12 mouse cellular contexts compared by ENCODE assay signal in the genomic region with DNA sequence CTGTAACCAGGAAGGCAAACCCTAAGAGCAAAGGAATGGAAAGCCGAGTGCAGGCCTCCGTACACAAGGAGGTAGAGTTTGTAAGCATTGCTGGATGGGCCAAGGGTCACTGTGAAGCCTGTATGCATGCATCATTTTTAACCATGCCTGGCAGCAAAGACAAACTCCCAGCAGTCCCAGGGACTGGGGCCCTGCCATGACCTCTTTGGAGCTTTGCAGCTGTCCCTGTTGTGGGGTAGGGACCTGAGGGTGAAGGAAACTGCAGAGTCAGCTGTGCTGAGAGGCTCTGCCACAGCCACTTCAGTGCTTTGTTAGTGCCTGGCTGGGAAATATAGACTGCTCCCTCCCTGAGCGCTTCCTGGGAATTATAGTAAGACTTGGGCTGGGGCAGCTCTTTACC. TPM values are rescaled to one million over a fixed set of nuclear protein-coding genes. Genes with fewer than 3 reads are reported as not detected.
DNase-seq lines count a peak whose midpoint lies in the region; ATAC-seq and TF ChIP-seq lines count a peak whose summit lies in the region.
"Had no signal": no experiment of that assay in that cellular context is flagged by ENCODE, and none has a peak within 500 bp of the region (broad histone marks: within the 10 kb centered on the region; RNA-seq: fewer than 3 reads in every experiment).

No protein-coding gene starts in this region.

- no peaks in the 10 kb centered on the region for H3K36me3 ChIP-seq in kidney, embryonic 14.5 days (ENCODE audit: control insufficient read depth, insufficient read depth, low read length)
- no peaks in the 10 kb centered on the region for H3K36me3 ChIP-seq in embryonic facial prominence, embryonic 12.5 days
- no peaks in the 10 kb centered on the region for H3K36me3 ChIP-seq in myocyte (ENCODE audit: control insufficient read depth, insufficient read depth)
- H3K36me3 ChIP-seq in heart, embryonic 11.5 days (ENCODE audit: control insufficient read depth, insufficient read depth, low read length) = no peaks in the 10 kb centered on the region
- H3K36me3 ChIP-seq: hindbrain, embryonic 13.5 days had no signal

- ATAC-seq in kidney, embryonic 14.5 days (ENCODE audit: low FRiP score, low TSS enrichment) = 0 out of 2 replicates have a peak, but pooled peaks have one; percentile 11
- no peak for ATAC-seq in embryonic facial prominence, embryonic 12.5 days (ENCODE audit: insufficient number of reproducible peaks, insufficient read depth, low FRiP score, low TSS enrichment)
- ATAC-seq in heart, embryonic 11.5 days (replicated peaks; ENCODE audit: insufficient number of reproducible peaks, low FRiP score, low TSS enrichment) = no peak

- H3K79me2 ChIP-seq in myocyte (ENCODE audit: control insufficient read depth, insufficient read depth) = no peaks in the 10 kb centered on the region

- DNase-seq in kidney, adult 8-10 months = no peak
- DNase-seq in brain, embryonic 14.5 days (ENCODE audit: low read depth) = peak; percentile 28
- DNase-seq in heart, adult 11 months = no peak
- DNase-seq: cerebellum, adult 11 months; liver; lung, postnatal 36 days had no signal

- no peak overlapping the region for H3K4me2 ChIP-seq in kidney, embryonic 14.5 days (replicated peaks; ENCODE audit: low read depth, low read length)
- no peak overlapping the region for H3K4me2 ChIP-seq in embryonic facial prominence, embryonic 12.5 days (replicated peaks)
- H3K4me2 ChIP-seq in myocyte (ENCODE audit: low read depth) = no peak overlapping the region
- H3K4me2 ChIP-seq in heart, embryonic 11.5 days = no peak overlapping the region
- H3K4me2 ChIP-seq: hindbrain, embryonic 13.5 days had no signal

- H3K9ac ChIP-seq in kidney, embryonic 14.5 days (ENCODE audit: low read depth, low read length) = no peak overlapping the region
- no peak overlapping the region for H3K9ac ChIP-seq in embryonic facial prominence, embryonic 12.5 days
- no peak overlapping the region for H3K9ac ChIP-seq in heart, embryonic 11.5 days (ENCODE audit: low read depth, low read length)
- H3K9ac ChIP-seq: hindbrain, embryonic 13.5 days had no signal

- no peak for TF ChIP-seq POLR2A in brain, embryonic 14.5 days (IDR thresholded peaks at IDR 0.05; ENCODE audit: borderline replicate concordance, extremely low read depth, insufficient read depth, insufficient read length, poor library complexity, severe bottlenecking)
- no peak for TF ChIP-seq POLR2A in myocyte (IDR thresholded peaks at IDR 0.05; ENCODE audit: insufficient read length, low read depth)

- no peaks in the 10 kb centered on the region for H3K27me3 ChIP-seq in kidney, embryonic 14.5 days (ENCODE audit: control insufficient read depth, insufficient read depth, low read length)
- H3K27me3 ChIP-seq in embryonic facial prominence, embryonic 12.5 days = no peaks in the 10 kb centered on the region
- H3K27me3 ChIP-seq in myocyte (ENCODE audit: control insufficient read depth, insufficient read depth, insufficient read length) = no peaks in the 10 kb centered on the region
- H3K27me3 ChIP-seq in heart, embryonic 11.5 days (ENCODE audit: control insufficient read depth, insufficient read depth, low read length) = no peaks in the 10 kb centered on the region
- H3K27me3 ChIP-seq: hindbrain, embryonic 13.5 days had no signal

- no peaks in the 10 kb centered on the region for H3K9me3 ChIP-seq in kidney, embryonic 14.5 days (ENCODE audit: control insufficient read depth, low read length)
- H3K9me3 ChIP-seq in embryonic facial prominence, embryonic 12.5 days = no peaks in the 10 kb centered on the region
- H3K9me3 ChIP-seq in heart, embryonic 11.5 days (replicated peaks; ENCODE audit: control insufficient read depth, low read length) = no peaks in the 10 kb centered on the region
- H3K9me3 ChIP-seq: hindbrain, embryonic 13.5 days had no signal

- H3ac ChIP-seq in myocyte (ENCODE audit: control insufficient read depth, insufficient read length) = no peak overlapping the region

- 43% methylated on average over 3 of the region's 3 CpGs for WGBS in kidney, embryonic 14.5 days
- 40% methylated on average over 3 of the region's 3 CpGs for WGBS in embryonic facial prominence, embryonic 12.5 days
- 59% methylated on average over 3 of the region's 3 CpGs for WGBS in heart, embryonic 11.5 days (ENCODE audit: insufficient replicate concordance)

- H3K4me1 ChIP-seq in kidney, embryonic 14.5 days (ENCODE audit: control insufficient read depth, insufficient read depth, low read length) = no peaks in the 10 kb centered on the region
- H3K4me1 ChIP-seq in embryonic facial prominence, embryonic 12.5 days = peaks cover 23% of the 10 kb centered on the region
- H3K4me1 ChIP-seq in heart, embryonic 11.5 days (ENCODE audit: control insufficient read depth, insufficient read depth, low read length) = peaks cover 4% of the 10 kb centered on the region; the same call in 1 of the 2 replicates

- H3K27ac ChIP-seq in kidney, embryonic 14.5 days (ENCODE audit: low read depth, low read length) = peak overlapping the region; percentile 32; the same call in 1 of the 2 replicates
- H3K27ac ChIP-seq in embryonic facial prominence, embryonic 12.5 days = peak overlapping the region; percentile 56; the same call in 1 of the 2 replicates
- H3K27ac ChIP-seq in heart, embryonic 11.5 days (ENCODE audit: low read depth, low read length) = no peak overlapping the region
- H3K27ac ChIP-seq: hindbrain, embryonic 13.5 days had no signal

- no peak for TF ChIP-seq CTCF in brain, embryonic 14.5 days (IDR thresholded peaks at IDR 0.05; ENCODE audit: borderline replicate concordance, extremely low read depth, insufficient read depth, insufficient read length)

- no peak overlapping the region for H3K4me3 ChIP-seq in kidney, embryonic 14.5 days (ENCODE audit: low read length)
- H3K4me3 ChIP-seq in embryonic facial prominence, embryonic 12.5 days = no peak overlapping the region
- H3K4me3 ChIP-seq in myocyte = no peak overlapping the region
- no peak overlapping the region for H3K4me3 ChIP-seq in heart, embryonic 11.5 days (ENCODE audit: low read depth, low read length)
- H3K4me3 ChIP-seq: erythroblast, embryonic 14.5 days; hindbrain, embryonic 13.5 days had no signal

TF ChIP-seq in myocyte, 11 proteins besides CTCF, POLR2A, EP300 and RAD21:
- no peak for TF ChIP-seq TCF3 (IDR thresholded peaks at IDR 0.05; ENCODE audit: insufficient read length, low read depth)
- no peak for TF ChIP-seq USF1 (IDR thresholded peaks at IDR 0.05; ENCODE audit: low read depth)
- TF ChIP-seq MYOG (IDR thresholded peaks at IDR 0.05; ENCODE audit: control insufficient read depth in 1 of 3, insufficient read depth in 1 of 3, insufficient read length in 2 of 3, low read depth in 2 of 3) = peak; percentile 15 to 76 (median 56)
- peak in 2 of 3 experiments; percentile 33 to 56 for TF ChIP-seq MYOD1 (IDR thresholded peaks at IDR 0.05; ENCODE audit: control insufficient read depth in 1 of 3, insufficient read length in 2 of 3, low read depth in 2 of 3)

RNA-seq across cellular contexts. Expression of a gene that starts 8.4 kb away (rescaled TPM):
- 2.4 and 3.2 TPM in 2 replicates for polyA plus RNA-seq in kidney, embryonic 14.5 days (2014; fragmentation: Nextera tagmentation; extraction: Ambion mirVana)
- 0.92 and 2.2 TPM in 2 replicates for polyA plus RNA-seq in brain, embryonic 14.5 days (2012; rRNA removed)
- polyA plus RNA-seq in embryonic facial prominence, embryonic 12.5 days (2016; fragmentation: Nextera tagmentation; extraction: Ambion mirVana) = 1.5 and 1.7 TPM in 2 replicates
- 0.07 TPM for polyA plus RNA-seq in myocyte (2012; fragmentation: generic; extraction: Trizol)
- polyA plus RNA-seq in heart, embryonic 11.5 days (2014; fragmentation: Nextera tagmentation; extraction: Ambion mirVana) = 0.31 and 0.56 TPM in 2 replicates
- polyA plus RNA-seq: erythroblast, embryonic 14.5 days had no signal

RNA-seq across cellular contexts. Expression of a gene that starts 17.3 kb away (rescaled TPM):
- polyA plus RNA-seq in kidney, embryonic 14.5 days (2014; fragmentation: Nextera tagmentation; extraction: Ambion mirVana) = 18.5 and 18.7 TPM in 2 replicates
- polyA plus RNA-seq in brain, embryonic 14.5 days (2012; rRNA removed) = 20.4 and 25.0 TPM in 2 replicates
- polyA plus RNA-seq in embryonic facial prominence, embryonic 12.5 days (2016; fragmentation: Nextera tagmentation; extraction: Ambion mirVana) = 26.6 and 27.8 TPM in 2 replicates
- polyA plus RNA-seq in myocyte (2012; fragmentation: generic; extraction: Trizol) = 9.9 TPM
- 18.0 and 18.2 TPM in 2 replicates for polyA plus RNA-seq in heart, embryonic 11.5 days (2014; fragmentation: Nextera tagmentation; extraction: Ambion mirVana)

RNA-seq across cellular contexts. Expression of a gene that starts 46.3 kb away (rescaled TPM):
- 8.1 and 13.5 TPM in 2 replicates for polyA plus RNA-seq in kidney, embryonic 14.5 days (2014; fragmentation: Nextera tagmentation; extraction: Ambion mirVana)
- 1.4 and 2.1 TPM in 2 replicates for polyA plus RNA-seq in brain, embryonic 14.5 days (2012; rRNA removed)
- polyA plus RNA-seq in embryonic facial prominence, embryonic 12.5 days (2016; fragmentation: Nextera tagmentation; extraction: Ambion mirVana) = 2.3 and 3.0 TPM in 2 replicates
- polyA plus RNA-seq in myocyte (2012; fragmentation: generic; extraction: Trizol) = 1.7 TPM
- 0.50 TPM in 1 of 2 replicates, not detected in the other for polyA plus RNA-seq in heart, embryonic 11.5 days (2014; fragmentation: Nextera tagmentation; extraction: Ambion mirVana)

RNA-seq across cellular contexts. Expression of a gene that starts 48.3 kb away (rescaled TPM):
- polyA plus RNA-seq in kidney, embryonic 14.5 days (2014; fragmentation: Nextera tagmentation; extraction: Ambion mirVana) = not detected in 2 replicates
- polyA plus RNA-seq in brain, embryonic 14.5 days (2012; rRNA removed) = not detected in 2 replicates
- polyA plus RNA-seq in embryonic facial prominence, embryonic 12.5 days (2016; fragmentation: Nextera tagmentation; extraction: Ambion mirVana) = not detected in 2 replicates
- not detected for polyA plus RNA-seq in myocyte (2012; fragmentation: generic; extraction: Trizol)
- polyA plus RNA-seq in heart, embryonic 11.5 days (2014; fragmentation: Nextera tagmentation; extraction: Ambion mirVana) = not detected in 2 replicates
- polyA plus RNA-seq: erythroblast, embryonic 14.5 days; hindbrain, embryonic 13.5 days had no signal

RNA-seq across cellular contexts. Expression of a gene that starts 58.1 kb away (rescaled TPM):
- polyA plus RNA-seq in kidney, embryonic 14.5 days (2014; fragmentation: Nextera tagmentation; extraction: Ambion mirVana) = 26.6 and 40.4 TPM in 2 replicates
- 5.0 and 6.5 TPM in 2 replicates for polyA plus RNA-seq in brain, embryonic 14.5 days (2012; rRNA removed)
- 27.3 and 28.1 TPM in 2 replicates for polyA plus RNA-seq in embryonic facial prominence, embryonic 12.5 days (2016; fragmentation: Nextera tagmentation; extraction: Ambion mirVana)
- 1.4 TPM for polyA plus RNA-seq in myocyte (2012; fragmentation: generic; extraction: Trizol)
- 12.3 and 13.5 TPM in 2 replicates for polyA plus RNA-seq in heart, embryonic 11.5 days (2014; fragmentation: Nextera tagmentation; extraction: Ambion mirVana)
- polyA plus RNA-seq: erythroblast, embryonic 14.5 days had no signal
